Mouse (Mus musculus) neural tube, embryonic 15.5 days (tissue): ENCODE results near the gene Fbxo27. TPM values are rescaled to one million over a fixed set of nuclear protein-coding genes. Genes with fewer than 3 reads are reported as not detected.

Experiments
- ATAC-seq: fragments of 200-750 bp; cut with Nextera tagmentation; 2 replicates; pipeline ENCODE4 v1.8.0; 2017; ENCODE audit warnings: mild to moderate bottlenecking, moderate TSS enrichment, moderate library complexity; ENCODE audit not compliant: low FRiP score
- H3K27ac ChIP-seq: fragments of 300-500 bp; sonication (generic); replicated peaks from 2 replicates; pipeline ENCODE4 v1.5.1; 2015; ENCODE audit warnings: mild to moderate bottlenecking, inconsistent platforms
- H3K27me3 ChIP-seq: fragments of 300-500 bp; sonication (generic); replicated peaks from 2 replicates; pipeline ENCODE4 v1.6.1; 2015; ENCODE audit warnings: inconsistent platforms
- H3K36me3 ChIP-seq: fragments of 300-500 bp; sonication (generic); 2 replicates; pipeline ENCODE4 v1.6.1; 2015; ENCODE audit warnings: inconsistent platforms
- H3K4me1 ChIP-seq: fragments of 300-500 bp; sonication (generic); 2 replicates; pipeline ENCODE4 v1.6.1; 2015; ENCODE audit warnings: inconsistent platforms
- H3K4me2 ChIP-seq: fragments of 300-500 bp; sonication (generic); 2 replicates; pipeline ENCODE4 v1.6.1; 2015; ENCODE audit warnings: inconsistent platforms, mild to moderate bottlenecking, moderate library complexity
- H3K4me3 ChIP-seq: fragments of 300-500 bp; sonication (generic); replicated peaks from 2 replicates; pipeline ENCODE4 v1.5.1; 2015; ENCODE audit warnings: mild to moderate bottlenecking, inconsistent platforms
- H3K9ac ChIP-seq: fragments of 300-500 bp; sonication (generic); replicated peaks from 2 replicates; pipeline ENCODE4 v1.6.1; 2015; ENCODE audit warnings: mild to moderate bottlenecking, inconsistent platforms
- H3K9me3 ChIP-seq: fragments of 300-500 bp; sonication (generic); replicated peaks from 2 replicates; pipeline ENCODE4 v1.6.1; 2016; ENCODE audit warnings: inconsistent platforms
- WGBS: fragments of 180-500 bp; shearing (Covaris S2); methylation state at CpG from one replicate; pipeline ENCODE4 v1.1.7; 2015; ENCODE audit warnings: mixed read lengths; 5-methylcytosine and 5-hydroxymethylcytosine counted together
- polyA plus RNA-seq: library from polyadenylated mRNA; unstranded; fragments of >200 nt; fragmentation: Nextera tagmentation; extraction: Ambion mirVana; gene quantifications from 2 replicates; pipeline ENCODE4 v1.2.1, GENCODE M21; 2015

Fbxo27 gene
- polyA plus RNA-seq, 1 experiment from 2014 or later: 10.5 TPM

DNA sequence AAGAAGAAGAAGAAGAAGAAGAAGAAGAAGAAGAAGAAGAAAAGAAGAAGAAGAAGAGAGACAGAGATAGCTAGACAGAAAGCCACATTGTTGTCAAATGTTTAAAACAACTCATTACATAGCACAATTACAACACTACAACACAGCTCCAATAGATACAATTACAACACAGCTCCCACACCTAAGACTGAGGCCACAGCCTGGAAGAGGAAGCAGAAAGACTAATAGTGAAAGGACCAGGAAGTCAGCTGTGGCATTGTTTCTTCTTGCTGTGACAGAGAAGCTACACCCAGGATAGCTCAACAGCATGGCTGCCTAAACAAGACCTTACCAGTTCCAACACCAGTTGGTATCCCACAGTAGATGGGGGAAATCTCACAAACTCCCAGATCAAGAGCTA, 16.8 kb downstream of the Fbxo27 start:
- no peaks in the 10 kb centered on the region for H3K36me3 ChIP-seq

GRCm38 (mm10) chr7:28710962-28711361, 18.3 kb downstream of the Fbxo27 start:
- Histone ChIP-seq H3K9ac (no peak overlapping the region), H3K27ac (no peak overlapping the region), H3K4me3 (no peak overlapping the region), H3K4me2 (no peak overlapping the region), H3K4me1 (peaks cover 3% of the 10 kb centered on the region; the same call in 1 of the 2 replicates), H3K27me3 (no peaks in the 10 kb centered on the region; the same call in 1 of the 2 replicates), H3K36me3 (no peaks in the 10 kb centered on the region), H3K9me3 (no peaks in the 10 kb centered on the region)
- no peak for ATAC-seq
- WGBS: 67% methylated on average over 3 of the region's 3 CpGs

More for the DNA sequence above, 16.8 kb downstream of the Fbxo27 start:
- H3K9ac ChIP-seq: no peak overlapping the region
- H3K4me2 ChIP-seq: no peak overlapping the region
- H3K4me3 ChIP-seq: no peak overlapping the region
- H3K9me3 ChIP-seq: no peaks in the 10 kb centered on the region
- no peak for ATAC-seq
- no peaks in the 10 kb centered on the region; the same call in 1 of the 2 replicates for H3K27me3 ChIP-seq
- no peak overlapping the region for H3K27ac ChIP-seq
- H3K4me1 ChIP-seq: 0 out of 2 replicates have a peak, but pooled peaks cover 3% of the 10 kb centered on the region

- WGBS: 80% methylated on average over 5 of the region's 5 CpGs
- H3K36me3 ChIP-seq: no peaks in the 10 kb centered on the region
- H3K27me3 ChIP-seq: no peaks in the 10 kb centered on the region; the same call in 1 of the 2 replicates
- peaks cover 9% of the 10 kb centered on the region for H3K4me1 ChIP-seq
- H3K27ac ChIP-seq: no peak overlapping the region
- H3K9me3 ChIP-seq: no peaks in the 10 kb centered on the region
- H3K9ac ChIP-seq: no peak overlapping the region
- H3K4me2 ChIP-seq: no peak overlapping the region
- H3K4me3 ChIP-seq: no peak overlapping the region
- ATAC-seq: no peak
These were observed 22.0 kb downstream of the Fbxo27 start for GRCm38 (mm10) chr7:28714667-28715066.

GRCm38 (mm10) chr7:28715598-28715997, 22.9 kb downstream of the Fbxo27 start:
- no peaks in the 10 kb centered on the region for H3K36me3 ChIP-seq

DNA sequence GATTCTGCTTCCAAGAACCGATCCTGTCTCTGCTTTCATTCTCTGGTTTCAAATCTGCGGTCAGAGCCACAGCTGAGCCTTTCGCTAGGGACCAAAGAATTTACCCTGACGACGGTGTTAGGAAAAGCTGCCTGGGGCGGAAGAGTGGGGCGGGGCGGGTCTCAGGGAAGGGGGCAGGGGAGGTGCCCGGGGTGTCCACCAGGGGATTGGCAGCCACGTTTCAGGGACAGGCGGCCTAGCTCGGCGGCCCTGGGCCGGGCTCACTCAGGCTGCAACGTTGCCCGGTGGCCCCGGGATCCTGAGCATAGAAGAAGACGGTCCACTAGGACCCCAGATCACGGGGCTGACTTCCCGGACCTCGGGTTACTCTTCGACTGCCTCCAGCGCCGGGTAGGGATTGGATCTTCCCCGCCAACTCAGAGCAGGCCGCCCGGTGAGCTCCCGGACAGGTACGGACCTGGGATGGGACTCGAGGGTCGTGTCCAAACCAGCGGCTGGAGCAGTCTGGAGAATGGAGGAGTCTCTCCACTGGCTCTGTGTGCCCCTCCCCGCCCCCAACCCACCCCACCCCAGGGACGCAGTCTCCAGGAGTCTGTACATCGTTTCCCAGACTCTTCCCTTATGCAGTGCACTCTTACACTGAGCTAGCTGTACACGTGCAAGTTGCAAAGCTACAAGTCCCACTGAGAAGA, 24.1 kb downstream of the Fbxo27 start, which contains the start of gene Fbxo17:
TSS of gene Fbxo17 (plus strand) at position 215 of the 692 bp plus-strand sequence.
- Histone ChIP-seq H3K36me3 (no peaks in the 10 kb centered on the region), H3K4me1 (peaks cover 8% of the 10 kb centered on the region), H3K27me3 (no peaks in the 10 kb centered on the region), H3K4me2 (peak within 1 kb of the TSS; percentile 71), H3K9ac (peak within 1 kb of the TSS; percentile 44), H3K27ac (no peak within 1 kb of the TSS), H3K9me3 (no peaks in the 10 kb centered on the region), H3K4me3 (peak within 1 kb of the TSS; percentile 39)
- peak; percentile 57 for ATAC-seq
- WGBS: 4% methylated on average over 32 of the region's 36 CpGs

More at GRCm38 (mm10) chr7:28715598-28715997, 22.9 kb downstream of the Fbxo27 start:
- ATAC-seq: no peak
- H3K9ac ChIP-seq: no peak overlapping the region
- no peaks in the 10 kb centered on the region; the same call in 1 of the 2 replicates for H3K27me3 ChIP-seq
- WGBS: 100% methylated on average over 2 of the region's 2 CpGs
- H3K4me3 ChIP-seq: no peak overlapping the region
- H3K9me3 ChIP-seq: no peaks in the 10 kb centered on the region
- peak overlapping the region; percentile 71; the same call in 1 of the 2 replicates for H3K4me2 ChIP-seq
- H3K4me1 ChIP-seq: peaks cover 8% of the 10 kb centered on the region
- H3K27ac ChIP-seq: no peak overlapping the region

GRCm38 (mm10) chr7:28717726-28718125, 25.1 kb downstream of the Fbxo27 start:
- no peaks in the 10 kb centered on the region for H3K9me3 ChIP-seq
- H3K27ac ChIP-seq: no peak overlapping the region
- H3K4me1 ChIP-seq: peaks cover 8% of the 10 kb centered on the region
- no peak for ATAC-seq
- H3K36me3 ChIP-seq: no peaks in the 10 kb centered on the region
- H3K27me3 ChIP-seq: no peaks in the 10 kb centered on the region
- WGBS: 87% methylated on average over 10 of the region's 10 CpGs
- no peak overlapping the region for H3K4me3 ChIP-seq
- no peak overlapping the region for H3K9ac ChIP-seq
- no peak overlapping the region for H3K4me2 ChIP-seq

DNA sequence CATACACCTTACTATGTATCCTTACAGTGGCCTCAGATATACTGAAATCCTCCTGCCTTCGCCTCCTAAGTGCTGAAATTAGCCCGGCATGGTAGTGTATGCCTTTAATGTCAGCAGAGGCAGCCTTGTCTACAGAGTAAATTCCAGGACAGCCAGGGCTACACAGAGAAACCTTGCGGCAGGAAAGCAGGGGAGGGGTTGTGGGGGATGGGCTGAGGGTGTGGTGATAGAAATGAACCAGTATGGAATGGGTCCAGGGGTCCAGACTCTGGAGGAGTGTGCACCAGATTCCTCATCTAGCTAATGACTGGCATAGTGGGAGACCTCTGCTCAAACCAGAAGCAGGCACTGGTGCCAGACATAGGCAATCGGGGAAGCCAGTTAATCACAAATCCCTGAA, 26.5 kb downstream of the Fbxo27 start:
- no peak overlapping the region for H3K9ac ChIP-seq
- H3K4me1 ChIP-seq: peaks cover 8% of the 10 kb centered on the region
- H3K4me3 ChIP-seq: no peak overlapping the region
- ATAC-seq: no peak
- no peak overlapping the region for H3K4me2 ChIP-seq
- H3K27me3 ChIP-seq: no peaks in the 10 kb centered on the region
- H3K9me3 ChIP-seq: no peaks in the 10 kb centered on the region
- WGBS: 59% methylated on average over 4 of the region's 4 CpGs
- H3K27ac ChIP-seq: no peak overlapping the region
- no peaks in the 10 kb centered on the region for H3K36me3 ChIP-seq

GRCm38 (mm10) chr7:28719650-28720049, 27.0 kb downstream of the Fbxo27 start:
- H3K27me3 ChIP-seq: no peaks in the 10 kb centered on the region
- H3K4me3 ChIP-seq: no peak overlapping the region
- H3K9me3 ChIP-seq: no peaks in the 10 kb centered on the region
- no peaks in the 10 kb centered on the region for H3K36me3 ChIP-seq
- no peak for ATAC-seq
- no peak overlapping the region for H3K27ac ChIP-seq
- no peak overlapping the region for H3K4me2 ChIP-seq
- 91% methylated on average over 2 of the region's 2 CpGs for WGBS
- H3K4me1 ChIP-seq: peaks cover 8% of the 10 kb centered on the region
- no peak overlapping the region for H3K9ac ChIP-seq

DNA sequence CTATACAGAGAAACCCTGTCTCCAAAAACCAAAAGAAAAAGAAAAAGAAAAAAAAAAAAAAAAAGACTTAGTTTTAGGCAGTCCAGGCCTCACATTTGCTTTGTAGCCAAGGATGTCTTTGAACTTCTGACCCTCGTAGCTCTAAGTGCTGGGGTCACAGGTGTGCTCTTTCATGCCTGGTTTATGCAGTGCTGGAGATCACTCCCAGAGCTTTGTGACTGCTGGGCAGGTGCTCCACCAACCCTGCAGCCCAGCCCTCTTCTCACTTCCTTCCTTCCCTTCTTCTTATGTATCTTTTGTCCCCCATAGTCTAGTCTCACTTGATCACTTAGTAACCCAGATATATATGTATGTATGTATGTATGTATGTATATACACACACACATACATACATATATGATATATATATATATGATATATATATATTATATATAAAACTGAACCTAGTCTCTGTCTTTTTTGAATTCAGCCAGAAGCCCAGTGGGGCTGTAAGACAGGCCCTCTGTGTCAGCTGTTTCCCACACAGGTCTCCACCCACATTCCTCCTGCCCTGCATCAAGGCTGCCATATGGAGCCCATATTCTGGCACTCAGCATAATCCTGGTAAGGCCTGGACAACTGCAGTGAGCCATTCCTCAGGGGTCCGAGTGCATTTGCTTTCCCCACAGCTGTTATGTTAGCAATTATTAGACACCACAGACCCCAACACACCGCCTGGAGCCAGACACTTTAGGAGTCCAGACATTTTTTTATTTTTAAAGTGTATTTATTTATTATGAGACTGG, 28.3 kb downstream of the Fbxo27 start:
- no peak for ATAC-seq
- 52% methylated on average over 3 of the region's 3 CpGs for WGBS
- no peaks in the 10 kb centered on the region for H3K9me3 ChIP-seq
- H3K4me3 ChIP-seq: no peak overlapping the region
- H3K4me2 ChIP-seq: no peak overlapping the region
- H3K36me3 ChIP-seq: no peaks in the 10 kb centered on the region
- peaks cover 8% of the 10 kb centered on the region for H3K4me1 ChIP-seq
- H3K9ac ChIP-seq: no peak overlapping the region
- no peak overlapping the region for H3K27ac ChIP-seq
- H3K27me3 ChIP-seq: no peaks in the 10 kb centered on the region

DNA sequence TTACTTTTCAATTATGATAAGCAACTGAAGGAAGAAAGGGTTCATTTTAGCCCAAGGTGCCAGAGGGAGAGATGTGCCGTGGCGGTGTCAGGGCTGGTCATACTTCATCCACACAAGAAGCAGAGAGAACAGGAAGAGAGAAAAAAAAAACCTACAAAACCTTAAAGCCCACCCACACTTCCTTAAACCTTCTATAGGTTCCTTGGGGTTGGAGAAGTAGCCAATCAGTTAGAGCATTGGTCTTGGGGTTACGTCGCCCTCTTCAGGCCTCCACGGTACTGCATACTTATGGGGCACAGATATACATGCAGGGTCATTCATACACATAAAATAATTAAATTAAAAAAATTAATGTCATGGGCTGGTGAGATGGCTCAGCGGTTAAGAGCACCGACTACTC, 29.4 kb downstream of the Fbxo27 start:
- Histone ChIP-seq H3K4me2 (no peak overlapping the region), H3K4me1 (peaks cover 6% of the 10 kb centered on the region; the same call in 1 of the 2 replicates), H3K36me3 (no peaks in the 10 kb centered on the region), H3K27me3 (no peaks in the 10 kb centered on the region), H3K9me3 (no peaks in the 10 kb centered on the region), H3K27ac (no peak overlapping the region), H3K9ac (no peak overlapping the region), H3K4me3 (no peak overlapping the region)
- WGBS: 95% methylated on average over 7 of the region's 7 CpGs
- ATAC-seq: no peak

- Histone ChIP-seq H3K27ac (no peak overlapping the region), H3K4me2 (no peak overlapping the region), H3K4me3 (no peak overlapping the region), H3K9me3 (no peaks in the 10 kb centered on the region), H3K4me1 (peaks cover 13% of the 10 kb centered on the region), H3K36me3 (no peaks in the 10 kb centered on the region), H3K9ac (no peak overlapping the region), H3K27me3 (no peaks in the 10 kb centered on the region)
- 95% methylated on average over 2 of the region's 2 CpGs for WGBS
- ATAC-seq: no peak
These were observed 32.0 kb downstream of the Fbxo27 start for GRCm38 (mm10) chr7:28724613-28725012.

DNA sequence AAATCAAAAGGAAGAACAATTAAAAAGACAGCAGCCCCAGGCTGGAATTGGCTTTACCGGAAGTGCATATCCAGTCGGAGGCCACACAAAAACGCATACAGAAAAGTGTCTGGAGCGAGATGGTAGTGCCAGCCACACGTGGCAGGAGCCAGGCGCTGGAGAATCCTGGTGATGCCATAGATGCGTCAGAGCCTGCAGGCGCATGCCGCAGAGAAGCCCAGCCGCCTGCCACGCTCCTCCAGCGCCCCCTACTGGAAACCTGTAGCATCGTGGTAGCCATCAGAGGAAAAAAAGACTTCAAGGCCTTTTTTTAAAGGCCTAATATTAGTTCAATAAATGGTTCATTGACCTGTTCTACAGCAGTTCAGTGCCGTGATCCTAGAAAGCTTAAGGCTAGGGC, 34.0 kb downstream of the Fbxo27 start:
- Histone ChIP-seq H3K9ac (no peak overlapping the region), H3K4me3 (no peak overlapping the region), H3K27me3 (peaks cover 2% of the 10 kb centered on the region; the same call in 1 of the 2 replicates), H3K4me1 (peaks cover 13% of the 10 kb centered on the region), H3K4me2 (peak overlapping the region; percentile 48), H3K27ac (no peak overlapping the region), H3K36me3 (no peaks in the 10 kb centered on the region), H3K9me3 (no peaks in the 10 kb centered on the region)
- WGBS: 8% methylated on average over 14 of the region's 14 CpGs
- ATAC-seq: peak; percentile 78; the same call in 1 of the 2 replicates
